Mouse (Mus musculus) CH12.LX (cell line): ENCODE measurements around the gene Hip1r.

Source experiments
- CTCF ChIP-seq, 2 experiments: IDR thresholded peaks in 1 of 2; conservative IDR thresholded peaks in 1 of 2; 2 replicates each; pipeline ENCODE4 v1.5.1; 2011 to 2012; ENCODE audit warnings: low read depth in 2 of 2, low read length in 2 of 2, improper control_type of control experiment in 1 of 2, inconsistent platforms in 1 of 2, mild to moderate bottlenecking in 1 of 2, moderate library complexity in 1 of 2
- EP300 ChIP-seq: IDR thresholded peaks from 2 replicates; pipeline ENCODE4 v1.6.1; 2011; ENCODE audit warnings: low read length, improper control_type of control experiment
- MAFK ChIP-seq: IDR thresholded peaks from 2 replicates; pipeline ENCODE4 v1.6.1; 2011; ENCODE audit warnings: low read length, improper control_type of control experiment; ENCODE audit not compliant: insufficient replicate concordance

DNA sequence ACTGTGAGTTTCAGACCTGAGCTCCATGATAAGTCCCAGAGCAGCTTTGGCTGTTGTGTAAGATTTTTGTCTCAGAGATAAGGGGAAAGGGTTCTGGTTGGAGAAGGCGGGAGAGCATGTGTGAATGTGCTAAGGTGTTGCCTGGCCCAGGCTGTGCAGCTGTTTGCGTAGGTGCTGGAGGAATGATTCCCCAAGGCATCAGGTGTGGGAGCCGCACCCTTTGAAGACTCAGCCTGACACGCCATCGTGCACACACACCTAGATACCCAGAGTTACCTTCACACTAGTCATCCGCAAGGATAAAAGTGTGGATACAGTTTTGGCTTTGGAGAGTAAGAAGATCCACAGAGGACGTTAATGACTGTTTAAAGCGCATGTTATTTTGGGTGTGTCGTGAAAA is 62.0 kb downstream of the Hip1r start:
- no peak for TF ChIP-seq CTCF (conservative IDR thresholded peaks at IDR 0.05 in 1 of 2, IDR thresholded peaks at IDR 0.05 in 1 of 2; ENCODE audit: low read depth in 2 of 2, low read length in 2 of 2)
- TF ChIP-seq MAFK: no peak
- no peak for TF ChIP-seq EP300
